Mouse (Mus musculus): ENCODE data around the gene Tnfaip1.

Tnfaip1 gene

DNA sequence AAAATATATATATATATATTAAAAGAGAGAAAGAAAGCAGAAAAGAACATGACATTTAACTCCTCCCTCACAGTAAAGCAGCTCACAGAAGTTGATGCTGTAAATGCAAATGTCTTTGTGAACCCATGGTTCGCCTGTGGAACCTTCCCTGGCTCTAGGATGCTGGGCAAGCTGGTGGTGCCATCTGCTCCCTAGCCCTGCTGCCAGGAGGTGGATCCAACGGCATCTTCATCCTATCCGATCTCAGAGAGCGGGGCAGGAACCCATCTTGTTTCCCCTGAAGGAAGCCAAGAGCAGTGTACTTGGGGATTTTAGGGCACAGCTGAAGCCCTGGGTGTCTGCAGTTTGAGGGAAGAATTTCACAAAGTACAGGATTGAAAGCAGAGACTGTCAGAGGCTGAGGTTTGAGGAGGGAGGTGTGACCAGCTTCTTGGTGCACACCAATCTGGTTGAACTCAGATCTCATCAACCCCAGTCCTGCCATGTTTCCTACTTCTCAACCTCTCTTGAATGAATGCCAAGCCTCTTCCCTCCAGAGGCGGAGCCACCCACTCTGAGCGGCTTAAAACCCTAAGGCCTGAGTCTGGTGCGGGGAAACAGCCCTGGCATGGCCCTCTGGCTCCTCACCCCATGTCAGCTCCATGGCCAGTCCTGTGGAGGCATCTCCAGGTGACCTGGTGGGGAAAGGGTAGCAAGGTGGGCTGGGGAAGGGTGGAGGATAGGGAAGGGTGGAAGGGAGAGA lies 33.1 kb downstream of the Tnfaip1 start, which contains the start of gene Sebox:
Sebox (plus strand) TSS at position 539 of the 742 bp plus-strand sequence.
- in situ Hi-C loops (cut with MboI; ENCODE audit: unreplicated experiment in 2 of 2): no loop called here

DNA sequence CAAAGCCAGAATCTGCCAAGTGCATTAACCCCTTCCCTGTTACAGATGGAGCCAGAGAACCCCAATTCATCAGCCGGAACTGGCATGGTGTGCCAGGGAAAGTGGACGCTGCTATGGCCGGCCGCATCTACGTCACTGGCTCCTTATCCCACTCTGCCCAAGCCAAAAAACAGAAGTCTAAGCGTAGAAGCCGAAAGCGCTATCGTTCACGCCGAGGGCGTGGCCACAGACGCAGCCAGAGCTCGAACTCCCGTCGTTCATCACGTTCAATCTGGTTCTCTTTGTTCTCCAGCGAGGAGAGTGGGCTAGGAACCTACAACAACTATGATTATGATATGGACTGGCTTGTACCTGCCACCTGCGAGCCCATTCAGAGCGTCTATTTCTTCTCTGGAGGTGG lies 34.6 kb downstream of the Tnfaip1 start:
- in situ Hi-C loops (cut with MboI; ENCODE audit: unreplicated experiment in 2 of 2): no loop called here

DNA sequence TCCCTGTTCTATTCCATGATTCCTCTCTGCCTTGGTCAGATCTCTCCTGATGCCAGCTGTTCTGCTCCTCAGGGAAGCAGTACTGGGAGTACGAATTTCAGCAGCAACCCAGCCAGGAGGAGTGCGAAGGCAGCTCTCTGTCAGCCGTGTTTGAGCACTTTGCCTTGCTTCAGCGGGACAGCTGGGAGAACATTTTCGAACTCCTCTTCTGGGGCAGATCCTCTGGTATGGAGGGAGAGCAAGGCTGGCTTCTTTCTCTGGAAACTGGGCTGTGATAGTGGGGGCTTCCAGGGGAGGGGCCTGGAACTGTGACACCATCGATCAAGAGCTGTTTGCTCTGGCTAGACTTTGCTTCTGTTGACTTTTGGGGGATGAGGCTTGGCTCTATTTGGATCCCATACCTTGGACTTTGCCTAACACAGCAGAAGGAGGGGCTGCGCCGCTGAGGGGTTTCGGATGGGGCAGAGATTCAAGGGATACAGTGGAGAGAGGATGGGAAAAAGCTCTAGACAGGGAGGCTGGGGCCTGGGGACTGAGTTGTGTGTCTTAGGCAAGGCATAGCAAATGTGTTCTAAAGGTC lies 35.4 kb downstream of the Tnfaip1 start:
- in situ Hi-C loops (cut with MboI; ENCODE audit: unreplicated experiment in 2 of 2): no loop called here

DNA sequence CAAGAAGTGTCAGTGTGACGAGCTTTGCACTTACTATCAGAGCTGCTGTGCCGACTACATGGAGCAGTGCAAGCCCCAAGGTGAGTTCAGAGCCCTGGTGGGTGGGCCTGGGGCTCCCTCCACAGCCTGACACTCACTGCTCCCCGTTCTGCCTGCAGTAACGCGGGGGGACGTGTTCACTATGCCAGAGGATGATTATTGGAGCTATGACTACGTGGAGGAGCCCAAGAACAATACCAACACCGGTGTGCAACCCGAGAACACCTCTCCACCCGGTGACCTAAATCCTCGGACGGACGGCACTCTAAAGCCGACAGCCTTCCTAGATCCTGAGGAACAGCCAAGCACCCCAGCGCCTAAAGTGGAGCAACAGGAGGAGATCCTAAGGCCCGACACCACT lies 36.6 kb downstream of the Tnfaip1 start:
- in situ Hi-C loops (cut with MboI; ENCODE audit: unreplicated experiment in 2 of 2): loop anchor here in 1 of 2 experiments (25.0 kb wide), 1 partner anchor 338 kb away; the partner anchor contains the start of gene Lyrm9

DNA sequence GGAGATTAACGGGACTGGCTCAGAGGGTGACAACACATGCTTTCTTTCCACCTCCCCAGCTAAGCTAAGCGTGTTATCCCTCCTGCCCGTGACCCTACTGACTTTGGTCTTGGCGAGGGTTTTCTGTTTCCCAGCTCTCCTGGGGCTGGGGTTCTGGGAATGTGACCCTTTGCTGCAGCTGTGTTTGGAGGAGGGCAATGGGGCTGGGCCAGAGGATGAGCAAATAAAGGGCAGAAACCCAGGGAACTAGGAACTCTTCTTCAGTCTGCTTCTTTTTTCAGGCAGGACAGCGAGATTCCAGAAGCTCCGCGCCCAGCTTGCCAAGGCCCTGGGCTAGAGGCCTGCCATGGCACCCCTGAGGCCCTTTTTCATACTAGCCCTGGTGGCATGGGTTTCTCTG lies 37.1 kb downstream of the Tnfaip1 start, which contains the start of gene Vtn:
Vtn (plus strand) TSS at position 88 of the 400 bp plus-strand sequence.
- in situ Hi-C loops (cut with MboI; ENCODE audit: unreplicated experiment in 2 of 2): loop anchor here in 1 of 2 experiments (25.0 kb wide), 1 partner anchor 338 kb away; the partner anchor contains the start of gene Lyrm9

DNA sequence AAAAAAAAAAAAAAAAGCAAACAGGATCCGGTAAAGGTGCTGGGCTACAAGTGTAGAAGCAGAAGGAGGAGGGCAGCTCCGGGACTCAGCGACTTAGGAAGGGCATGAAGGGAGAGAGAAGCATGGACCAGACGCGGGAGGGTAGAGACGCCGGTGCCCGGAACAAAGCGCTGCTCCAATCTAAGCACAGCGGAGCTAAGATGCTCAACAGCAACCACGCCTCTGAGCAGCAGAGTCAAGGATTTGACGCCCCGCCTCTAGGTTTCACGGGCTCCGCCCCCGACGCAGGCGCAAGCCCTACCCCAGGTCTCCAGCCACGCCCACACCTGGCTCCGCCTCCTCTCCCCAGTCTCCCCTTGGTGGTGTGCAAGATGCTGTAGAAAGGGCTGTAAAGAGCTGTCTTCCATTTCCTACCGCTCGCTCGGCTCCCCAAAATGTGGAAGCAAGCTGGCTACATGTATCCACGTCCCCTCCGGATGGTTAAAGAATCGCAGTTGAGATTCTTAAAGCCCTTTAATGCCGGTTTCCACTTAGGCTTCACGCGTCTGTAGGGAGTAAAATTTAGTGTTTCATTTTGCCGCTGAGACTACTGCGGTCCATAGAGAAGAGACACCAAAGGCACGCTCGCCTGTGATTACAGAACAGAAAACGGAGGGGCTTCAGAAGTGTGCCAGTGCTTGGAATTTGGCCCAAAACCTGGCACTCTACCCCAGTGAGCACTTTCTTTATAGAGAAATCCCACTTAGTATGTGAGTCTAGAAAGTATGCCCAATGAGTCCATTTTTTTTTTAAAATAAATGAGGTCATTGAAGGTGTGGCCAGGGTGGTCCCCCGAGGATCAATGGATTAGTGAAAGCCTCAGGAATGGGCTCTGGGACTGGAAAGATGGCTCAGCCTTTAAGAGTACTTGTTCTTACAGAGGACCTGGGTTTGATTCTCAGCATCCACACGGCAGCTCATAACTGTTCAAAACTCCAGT lies 38.3 kb downstream of the Tnfaip1 start, which contains the start of gene Sarm1:
Sarm1 (minus strand) TSS at position 211 of the 979 bp plus-strand sequence.
- in situ Hi-C loops (cut with MboI; ENCODE audit: unreplicated experiment in 2 of 2): loop anchor here in 1 of 2 experiments (25.0 kb wide), 1 partner anchor 339 kb away; the partner anchor contains the start of gene Lyrm9

DNA sequence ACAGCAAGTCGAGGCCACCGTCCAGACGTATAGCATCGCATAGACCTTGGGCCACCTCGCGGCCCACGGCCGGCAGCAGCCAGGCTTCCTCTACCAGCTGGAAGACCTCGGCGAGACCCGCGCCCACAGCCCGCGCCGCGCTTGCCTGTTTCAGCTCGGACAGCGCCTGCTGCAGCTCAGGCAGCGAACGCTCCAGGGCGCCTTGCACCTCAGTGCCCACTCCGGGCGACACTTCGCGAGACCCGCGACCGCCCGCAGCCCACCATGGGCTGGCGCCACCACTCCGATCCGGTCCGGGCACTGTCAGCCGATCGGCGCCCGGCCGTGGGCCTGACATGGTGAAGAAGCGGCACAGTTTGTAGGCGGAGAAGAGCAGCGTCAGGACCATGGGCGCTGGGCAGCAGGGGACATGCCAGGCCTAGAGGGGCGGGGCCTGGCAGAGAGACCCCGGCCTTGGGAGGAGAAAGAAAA lies 39.0 kb downstream of the Tnfaip1 start:
- in situ Hi-C loops (cut with MboI; ENCODE audit: unreplicated experiment in 2 of 2): loop anchor here in 1 of 2 experiments (25.0 kb wide), 1 partner anchor 340 kb away; the partner anchor contains the start of gene Lyrm9

DNA sequence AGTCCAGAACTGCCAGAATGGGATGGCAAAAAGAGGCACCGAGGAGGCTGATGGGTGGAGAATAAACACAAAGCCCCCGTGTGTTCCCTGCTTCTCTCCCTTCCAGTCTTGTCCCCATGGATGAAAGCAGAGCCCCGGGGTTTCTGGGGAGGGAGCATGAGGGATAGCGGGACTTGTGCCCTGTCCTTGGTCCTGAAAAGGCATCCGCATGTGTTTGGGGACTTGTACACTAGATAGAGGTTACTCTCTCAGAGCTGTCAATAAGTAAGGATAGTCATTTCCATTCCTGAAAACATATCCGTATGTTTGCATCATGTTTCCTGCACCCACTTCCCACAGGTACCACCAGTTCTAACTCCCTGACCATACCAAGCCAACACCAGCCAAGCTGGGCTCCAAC lies 40.2 kb downstream of the Tnfaip1 start:
- in situ Hi-C loops (cut with MboI; ENCODE audit: unreplicated experiment in 2 of 2): loop anchor here in 1 of 2 experiments (25.0 kb wide), 1 partner anchor 341 kb away; the partner anchor contains the start of gene Lyrm9

DNA sequence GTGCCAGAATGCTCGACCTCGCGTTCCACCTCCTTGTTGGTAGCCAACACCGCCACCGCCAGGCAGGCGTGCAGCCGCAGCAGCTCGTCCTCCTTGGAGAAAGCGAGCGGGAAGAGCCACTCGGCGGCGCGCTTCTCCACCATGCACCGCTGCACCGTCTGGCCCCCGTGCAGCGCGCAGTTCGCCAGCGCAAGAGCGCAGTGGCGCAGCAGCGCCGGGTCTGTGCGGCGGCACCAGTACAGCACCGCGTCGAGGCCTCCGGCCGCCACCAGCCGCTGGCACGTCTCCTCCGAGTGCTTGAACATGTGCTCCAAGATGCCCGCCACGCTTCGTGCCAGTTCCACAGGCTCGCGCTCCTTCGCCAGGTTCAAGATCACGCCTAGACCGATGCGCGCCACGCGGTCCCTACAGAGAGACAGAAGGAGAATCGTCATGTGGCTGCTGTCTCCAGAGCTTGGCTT lies 45.3 kb downstream of the Tnfaip1 start:
- in situ Hi-C loops (cut with MboI; ENCODE audit: unreplicated experiment in 2 of 2): loop anchor here in 1 of 2 experiments (25.0 kb wide), 1 partner anchor 346 kb away; the partner anchor contains the start of gene Lyrm9

DNA sequence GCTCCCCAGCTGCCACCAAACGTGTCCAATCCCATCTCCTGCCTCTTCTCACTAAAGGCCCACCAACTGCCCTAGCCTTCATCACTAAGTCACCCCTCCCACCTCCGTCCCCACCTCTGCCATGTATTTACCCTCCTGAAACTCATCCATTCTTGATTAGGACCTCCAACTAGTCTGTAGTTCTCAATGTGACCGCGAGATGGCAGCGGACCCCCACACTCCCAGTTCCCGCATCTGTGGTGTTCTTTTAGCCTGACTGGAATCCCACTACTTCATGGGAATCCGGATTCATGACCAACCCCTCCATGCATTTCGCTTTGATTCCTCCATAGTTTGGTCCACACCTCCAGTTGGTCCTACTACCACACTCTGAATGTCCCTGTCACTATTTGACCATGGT lies 48.0 kb downstream of the Tnfaip1 start:
- in situ Hi-C loops (cut with MboI; ENCODE audit: unreplicated experiment in 2 of 2): loop anchor here (10.0 to 25.0 kb wide), 3 partner anchors 337 to 467 kb away; partner anchors contain the start of gene Lyrm9 (in 2 of the 2)

DNA sequence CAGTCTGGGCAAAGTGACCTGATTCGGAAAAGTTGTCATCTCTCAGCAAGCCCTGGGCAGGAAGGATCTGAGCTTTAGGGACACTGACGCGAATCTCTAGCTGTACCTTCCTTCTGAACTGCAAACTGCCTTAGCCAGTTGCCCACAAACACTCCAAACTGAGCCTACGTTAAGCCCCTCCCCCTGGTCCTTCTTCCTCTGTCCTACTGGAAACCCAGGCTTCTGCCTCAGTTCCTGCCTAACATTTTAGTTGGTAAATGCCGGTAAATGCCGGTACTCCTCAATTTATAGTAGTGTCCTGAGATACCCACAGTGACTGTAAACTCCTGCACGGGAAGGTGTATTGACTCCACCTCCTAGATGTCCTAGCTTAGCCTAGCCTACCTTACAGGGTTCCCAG lies 52.5 kb downstream of the Tnfaip1 start:
- in situ Hi-C loops (cut with MboI; ENCODE audit: unreplicated experiment in 2 of 2): loop anchor here (10.0 to 25.0 kb wide), 3 partner anchors 341 to 471 kb away; partner anchors contain the start of gene Lyrm9 (in 2 of the 2)

DNA sequence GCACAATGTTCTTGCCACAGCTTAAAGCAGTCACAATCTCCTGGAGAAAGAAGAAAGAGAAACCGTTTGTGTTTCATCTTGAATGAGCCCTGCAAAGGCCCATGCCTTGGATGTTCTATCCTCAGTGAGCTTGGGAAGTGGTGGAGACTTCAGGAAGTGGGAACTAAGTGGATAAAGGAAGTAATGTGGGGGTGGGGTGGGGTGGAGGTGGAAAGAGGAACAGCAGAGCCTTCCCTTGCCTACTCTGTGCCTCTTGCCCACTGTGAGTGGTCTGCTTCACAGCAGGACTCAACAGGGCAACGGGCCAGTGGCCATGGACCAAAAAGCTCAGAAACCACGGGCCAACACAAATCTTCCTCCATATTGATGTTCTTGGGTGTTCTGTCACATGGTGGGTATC lies 60.8 kb downstream of the Tnfaip1 start:
- in situ Hi-C loops (cut with MboI; ENCODE audit: unreplicated experiment in 2 of 2): loop anchor here in 1 of 2 experiments (25.0 kb wide), 1 partner anchor 362 kb away; the partner anchor contains the start of gene Lyrm9

All from v-Abl transformed pro-B cells (cell line).